Mouse (Mus musculus) liver, embryonic 12.5 days (tissue): Measurements from ENCODE around the gene Slc24a2. TPM values are rescaled to one million over a fixed set of nuclear protein-coding genes. Genes with fewer than 3 reads are reported as not detected.

Experiments
- ATAC-seq: fragments of 200-750 bp; cut with Nextera tagmentation; 2 replicates; pipeline ENCODE4 v1.8.0; 2017; ENCODE audit warnings: moderate number of reproducible peaks, mild to moderate bottlenecking, moderate library complexity
- H3K27ac ChIP-seq: fragments of 300-500 bp; sonication (generic); 2 replicates; pipeline ENCODE4 v1.5.1; 2016; ENCODE audit warnings: mild to moderate bottlenecking
- H3K27me3 ChIP-seq: fragments of 300-500 bp; sonication (generic); replicated peaks from 2 replicates; pipeline ENCODE4 v1.6.1; 2016; ENCODE audit warnings: mild to moderate bottlenecking, moderate library complexity
- H3K36me3 ChIP-seq: fragments of 300-500 bp; sonication (generic); 2 replicates; pipeline ENCODE4 v1.6.1; 2016; ENCODE audit warnings: mild to moderate bottlenecking, moderate library complexity
- H3K4me1 ChIP-seq: fragments of 300-500 bp; sonication (generic); 2 replicates; pipeline ENCODE4 v1.6.1; 2016
- H3K4me2 ChIP-seq: fragments of 300-500 bp; sonication (generic); 2 replicates; pipeline ENCODE4 v1.6.1; 2016; ENCODE audit warnings: mild to moderate bottlenecking, moderate library complexity
- H3K4me3 ChIP-seq: fragments of 300-500 bp; sonication (generic); 2 replicates; pipeline ENCODE4 v1.5.1; 2016; ENCODE audit warnings: mild to moderate bottlenecking, moderate library complexity
- H3K9ac ChIP-seq: fragments of 300-500 bp; sonication (generic); 2 replicates; pipeline ENCODE4 v1.6.1; 2016; ENCODE audit warnings: mild to moderate bottlenecking, moderate library complexity
- H3K9me3 ChIP-seq: fragments of 300-500 bp; sonication (generic); replicated peaks from 2 replicates; pipeline ENCODE4 v1.6.1; 2016; ENCODE audit warnings: mild to moderate bottlenecking, moderate library complexity
- WGBS: fragments of 180-500 bp; shearing (Covaris S2); methylation state at CpG from one replicate; pipeline ENCODE4 v1.1.7; 2016; ENCODE audit not compliant: insufficient replicate concordance; 5-methylcytosine and 5-hydroxymethylcytosine counted together
- polyA plus RNA-seq: library from polyadenylated mRNA; unstranded; fragments of >200 nt; fragmentation: Nextera tagmentation; extraction: Ambion mirVana; gene quantifications from 2 replicates; pipeline ENCODE4 v1.2.1, GENCODE M21; 2016

Slc24a2 gene
- polyA plus RNA-seq, 1 experiment from 2014 or later, result not detected

GRCm38 (mm10) chr4:87035701-87036100 lies 194.6 kb downstream of the Slc24a2 start:
- Histone ChIP-seq H3K27ac (no peak overlapping the region), H3K4me1 (no peaks in the 10 kb centered on the region), H3K27me3 (no peaks in the 10 kb centered on the region), H3K4me2 (no peak overlapping the region), H3K36me3 (no peaks in the 10 kb centered on the region), H3K9ac (no peak overlapping the region), H3K9me3 (no peaks in the 10 kb centered on the region), H3K4me3 (no peak overlapping the region)
- no peak for ATAC-seq
- WGBS, result 70% methylated on average over 10 of the region's 10 CpGs

GRCm38 (mm10) chr4:87032632-87033031 lies 197.6 kb downstream of the Slc24a2 start:
- Histone ChIP-seq H3K4me2 (no peak overlapping the region), H3K4me3 (no peak overlapping the region), H3K9me3 (no peaks in the 10 kb centered on the region), H3K36me3 (no peaks in the 10 kb centered on the region), H3K9ac (no peak overlapping the region), H3K27ac (no peak overlapping the region), H3K4me1 (no peaks in the 10 kb centered on the region), H3K27me3 (no peaks in the 10 kb centered on the region)
- 78% methylated on average over 8 of the region's 8 CpGs for WGBS
- no peak for ATAC-seq

GRCm38 (mm10) chr4:87031076-87031475 lies 199.2 kb downstream of the Slc24a2 start:
- Histone ChIP-seq H3K9ac (no peak overlapping the region), H3K9me3 (no peaks in the 10 kb centered on the region), H3K27ac (no peak overlapping the region), H3K27me3 (no peaks in the 10 kb centered on the region), H3K4me2 (no peak overlapping the region), H3K36me3 (no peaks in the 10 kb centered on the region), H3K4me3 (no peak overlapping the region), H3K4me1 (no peaks in the 10 kb centered on the region)
- no peak for ATAC-seq
- 67% methylated on average over 2 of the region's 2 CpGs for WGBS

- 57% methylated on average over 14 of the region's 14 CpGs for WGBS
- Histone ChIP-seq H3K9ac (no peak overlapping the region), H3K27ac (no peak overlapping the region), H3K4me3 (no peak overlapping the region), H3K27me3 (no peaks in the 10 kb centered on the region), H3K4me1 (no peaks in the 10 kb centered on the region), H3K9me3 (no peaks in the 10 kb centered on the region), H3K4me2 (no peak overlapping the region), H3K36me3 (no peaks in the 10 kb centered on the region)
- no peak for ATAC-seq
Observed at GRCm38 (mm10) chr4:87026311-87027151, 203.7 kb downstream of the Slc24a2 start.

GRCm38 (mm10) chr4:87024556-87024955 lies 205.7 kb downstream of the Slc24a2 start:
- Histone ChIP-seq H3K4me1 (no peaks in the 10 kb centered on the region), H3K9me3 (no peaks in the 10 kb centered on the region), H3K27ac (no peak overlapping the region), H3K36me3 (no peaks in the 10 kb centered on the region), H3K4me3 (no peak overlapping the region), H3K27me3 (no peaks in the 10 kb centered on the region), H3K9ac (no peak overlapping the region), H3K4me2 (no peak overlapping the region)
- no peak for ATAC-seq
- WGBS, result 72% methylated on average over 8 of the region's 8 CpGs

GRCm38 (mm10) chr4:87021542-87021941 lies 208.7 kb downstream of the Slc24a2 start:
- no peaks in the 10 kb centered on the region for H3K36me3 ChIP-seq

GRCm38 (mm10) chr4:87019486-87020105 lies 210.7 kb downstream of the Slc24a2 start:
- no peaks in the 10 kb centered on the region for H3K36me3 ChIP-seq
- H3K27me3 ChIP-seq, result no peaks in the 10 kb centered on the region
- no peak overlapping the region for H3K9ac ChIP-seq
- H3K4me1 ChIP-seq, result no peaks in the 10 kb centered on the region
- ATAC-seq, result no peak
- no peaks in the 10 kb centered on the region for H3K9me3 ChIP-seq
- no peak overlapping the region for H3K4me3 ChIP-seq
- no peak overlapping the region for H3K4me2 ChIP-seq
- WGBS, result 52% methylated on average over 13 of the region's 13 CpGs
- no peak overlapping the region for H3K27ac ChIP-seq

More at GRCm38 (mm10) chr4:87021542-87021941, 208.7 kb downstream of the Slc24a2 start:
- 35% methylated on average over 3 of the region's 3 CpGs for WGBS
- no peak overlapping the region for H3K27ac ChIP-seq
- H3K9ac ChIP-seq, result no peak overlapping the region
- H3K4me3 ChIP-seq, result no peak overlapping the region
- ATAC-seq, result no peak
- H3K9me3 ChIP-seq, result no peaks in the 10 kb centered on the region
- no peak overlapping the region for H3K4me2 ChIP-seq
- H3K4me1 ChIP-seq, result no peaks in the 10 kb centered on the region
- H3K27me3 ChIP-seq, result no peaks in the 10 kb centered on the region

- Histone ChIP-seq H3K4me3 (no peak overlapping the region), H3K27ac (no peak overlapping the region), H3K4me2 (no peak overlapping the region), H3K27me3 (no peaks in the 10 kb centered on the region), H3K4me1 (no peaks in the 10 kb centered on the region), H3K9me3 (no peaks in the 10 kb centered on the region), H3K9ac (no peak overlapping the region), H3K36me3 (no peaks in the 10 kb centered on the region)
- ATAC-seq, result no peak
- WGBS, result 58% methylated on average over 9 of the region's 9 CpGs
Observed at GRCm38 (mm10) chr4:87018073-87018997, 211.9 kb downstream of the Slc24a2 start.

- WGBS, result 67% methylated on average over 3 of the region's 3 CpGs
Observed at GRCm38 (mm10) chr4:87017464-87017863, 212.8 kb downstream of the Slc24a2 start.

GRCm38 (mm10) chr4:87015746-87016145 lies 214.5 kb downstream of the Slc24a2 start:
- H3K27ac ChIP-seq, result no peak overlapping the region
- H3K4me1 ChIP-seq, result no peaks in the 10 kb centered on the region
- no peak overlapping the region for H3K4me3 ChIP-seq
- no peak overlapping the region for H3K4me2 ChIP-seq
- ATAC-seq, result no peak
- H3K36me3 ChIP-seq, result no peaks in the 10 kb centered on the region
- 57% methylated on average over 4 of the region's 4 CpGs for WGBS
- no peaks in the 10 kb centered on the region for H3K9me3 ChIP-seq
- no peaks in the 10 kb centered on the region for H3K27me3 ChIP-seq
- no peak overlapping the region for H3K9ac ChIP-seq

More at GRCm38 (mm10) chr4:87017464-87017863, 212.8 kb downstream of the Slc24a2 start:
- no peak overlapping the region for H3K27ac ChIP-seq
- no peaks in the 10 kb centered on the region for H3K36me3 ChIP-seq
- no peak overlapping the region for H3K4me2 ChIP-seq
- no peaks in the 10 kb centered on the region for H3K9me3 ChIP-seq
- no peaks in the 10 kb centered on the region for H3K27me3 ChIP-seq
- H3K9ac ChIP-seq, result no peak overlapping the region
- ATAC-seq, result no peak
- H3K4me1 ChIP-seq, result no peaks in the 10 kb centered on the region
- no peak overlapping the region for H3K4me3 ChIP-seq

- WGBS, result 58% methylated on average over 7 of the region's 7 CpGs
- no peaks in the 10 kb centered on the region for H3K9me3 ChIP-seq
- no peaks in the 10 kb centered on the region for H3K4me1 ChIP-seq
- no peaks in the 10 kb centered on the region for H3K36me3 ChIP-seq
- no peak overlapping the region for H3K4me2 ChIP-seq
- H3K4me3 ChIP-seq, result no peak overlapping the region
- H3K27ac ChIP-seq, result no peak overlapping the region
- ATAC-seq, result no peak
- H3K9ac ChIP-seq, result no peak overlapping the region
- no peaks in the 10 kb centered on the region for H3K27me3 ChIP-seq
Observed at GRCm38 (mm10) chr4:87013721-87014620, 216.3 kb downstream of the Slc24a2 start.
